Mouse (Mus musculus): ENCODE measurements around the gene Zfp341. TPM values are rescaled to one million over a fixed set of nuclear protein-coding genes. Genes with fewer than 3 reads are reported as not detected.

Zfp341 gene
- polyA plus RNA-seq, 1 experiment from 2014 or later: 2.6 TPM

- H3K4me3 ChIP-seq (replicated peaks; ENCODE audit: low read depth, low read length): no peak overlapping the region
- DNase-seq (no peak), ATAC-seq (ENCODE audit: low FRiP score, low TSS enrichment) (no peak)
- H3K9ac ChIP-seq (replicated peaks; ENCODE audit: low read length): no peak overlapping the region
- peaks cover 72% of the 10 kb centered on the region for H3K36me3 ChIP-seq (ENCODE audit: control insufficient read depth, insufficient read depth, low read length)
- WGBS: 94% methylated on average over 9 of the region's 9 CpGs
- no peak overlapping the region for H3K4me2 ChIP-seq (ENCODE audit: low read length)
- no peaks in the 10 kb centered on the region for H3K4me1 ChIP-seq (ENCODE audit: control insufficient read depth, insufficient read depth, low read length)
- no peak overlapping the region for H3K27ac ChIP-seq (replicated peaks; ENCODE audit: low read depth, low read length)
- H3K9me3 ChIP-seq (ENCODE audit: control insufficient read depth, low read length): peaks cover 5% of the 10 kb centered on the region; the same call in 1 of the 2 replicates
- no peaks in the 10 kb centered on the region for H3K27me3 ChIP-seq (ENCODE audit: control insufficient read depth, insufficient read depth, low read length)
These were observed 21.0 kb downstream of the Zfp341 start for GRCm38 (mm10) chr2:154633876-154634644.

GRCm38 (mm10) chr2:154635826-154636225 lies 22.7 kb downstream of the Zfp341 start:
- Histone ChIP-seq H3K9ac (replicated peaks; ENCODE audit: low read length) (no peak overlapping the region), H3K4me3 (replicated peaks; ENCODE audit: low read depth, low read length) (no peak overlapping the region), H3K9me3 (ENCODE audit: control insufficient read depth, low read length) (peaks cover 5% of the 10 kb centered on the region; the same call in 1 of the 2 replicates), H3K27ac (replicated peaks; ENCODE audit: low read depth, low read length) (no peak overlapping the region), H3K36me3 (ENCODE audit: control insufficient read depth, insufficient read depth, low read length) (peaks cover 73% of the 10 kb centered on the region), H3K4me2 (ENCODE audit: low read length) (no peak overlapping the region), H3K4me1 (ENCODE audit: control insufficient read depth, insufficient read depth, low read length) (no peaks in the 10 kb centered on the region), H3K27me3 (ENCODE audit: control insufficient read depth, insufficient read depth, low read length) (no peaks in the 10 kb centered on the region)
- WGBS: 96% methylated on average over 2 of the region's 2 CpGs
- no peak for ATAC-seq (ENCODE audit: low FRiP score, low TSS enrichment)
- no peak for DNase-seq

DNA sequence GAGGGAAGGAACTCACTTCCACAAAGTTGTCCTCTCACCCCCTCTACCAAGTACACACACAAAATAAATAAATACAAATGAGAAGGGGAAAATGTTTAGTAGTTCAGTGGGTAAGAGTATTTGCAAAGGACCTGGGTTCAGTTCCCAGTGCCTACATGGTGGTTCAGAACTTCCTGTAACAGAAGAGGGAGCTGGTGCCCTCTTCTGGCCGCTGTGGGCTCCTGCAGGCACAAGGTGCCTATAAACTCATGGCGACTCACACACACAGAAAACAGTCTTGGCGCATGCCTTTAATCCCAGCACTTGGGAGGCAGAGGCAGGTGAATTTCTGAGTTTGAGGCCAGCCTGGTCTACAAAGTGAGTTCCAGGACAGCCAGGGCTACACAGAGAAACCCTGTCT lies 25.4 kb downstream of the Zfp341 start:
- 92% methylated on average over 3 of the region's 3 CpGs for WGBS
- Histone ChIP-seq H3K36me3 (ENCODE audit: control insufficient read depth, insufficient read depth, low read length) (peaks cover 74% of the 10 kb centered on the region), H3K9ac (replicated peaks; ENCODE audit: low read length) (no peak overlapping the region), H3K27ac (replicated peaks; ENCODE audit: low read depth, low read length) (no peak overlapping the region), H3K27me3 (ENCODE audit: control insufficient read depth, insufficient read depth, low read length) (no peaks in the 10 kb centered on the region), H3K4me2 (ENCODE audit: low read length) (no peak overlapping the region), H3K9me3 (ENCODE audit: control insufficient read depth, low read length) (peaks cover 5% of the 10 kb centered on the region; the same call in 1 of the 2 replicates), H3K4me3 (replicated peaks; ENCODE audit: low read depth, low read length) (no peak overlapping the region), H3K4me1 (ENCODE audit: control insufficient read depth, insufficient read depth, low read length) (no peaks in the 10 kb centered on the region)
- DNase-seq (no peak), ATAC-seq (ENCODE audit: low FRiP score, low TSS enrichment) (no peak)

DNA sequence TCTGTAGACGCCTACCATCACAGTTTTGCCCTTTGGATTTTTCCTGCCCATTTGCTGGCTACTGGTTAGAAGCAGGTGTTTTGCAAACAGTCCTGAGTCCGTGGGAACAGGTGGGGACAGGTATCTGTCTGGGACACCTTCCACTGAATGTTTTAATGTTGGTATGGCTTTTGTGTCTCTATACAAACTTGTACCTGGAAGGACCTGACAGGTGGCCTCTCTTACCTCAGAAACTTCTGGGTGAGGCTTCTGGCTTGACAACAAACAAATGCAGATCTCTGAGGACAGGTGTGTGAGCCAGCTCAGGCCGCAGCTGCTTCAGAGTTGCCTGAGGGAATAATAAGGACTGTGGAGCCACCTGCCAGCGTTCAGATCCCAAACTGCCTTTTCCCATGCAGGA lies 26.0 kb downstream of the Zfp341 start:
- Histone ChIP-seq H3K4me2 (ENCODE audit: low read length) (no peak overlapping the region), H3K27me3 (ENCODE audit: control insufficient read depth, insufficient read depth, low read length) (no peaks in the 10 kb centered on the region), H3K9ac (replicated peaks; ENCODE audit: low read length) (no peak overlapping the region), H3K4me1 (ENCODE audit: control insufficient read depth, insufficient read depth, low read length) (no peaks in the 10 kb centered on the region), H3K36me3 (ENCODE audit: control insufficient read depth, insufficient read depth, low read length) (peaks cover 76% of the 10 kb centered on the region), H3K27ac (replicated peaks; ENCODE audit: low read depth, low read length) (no peak overlapping the region), H3K4me3 (replicated peaks; ENCODE audit: low read depth, low read length) (no peak overlapping the region), H3K9me3 (ENCODE audit: control insufficient read depth, low read length) (peaks cover 5% of the 10 kb centered on the region; the same call in 1 of the 2 replicates)
- DNase-seq: no peak
- no peak for ATAC-seq (ENCODE audit: low FRiP score, low TSS enrichment)
- WGBS: 97% methylated on average over 4 of the region's 4 CpGs

DNA sequence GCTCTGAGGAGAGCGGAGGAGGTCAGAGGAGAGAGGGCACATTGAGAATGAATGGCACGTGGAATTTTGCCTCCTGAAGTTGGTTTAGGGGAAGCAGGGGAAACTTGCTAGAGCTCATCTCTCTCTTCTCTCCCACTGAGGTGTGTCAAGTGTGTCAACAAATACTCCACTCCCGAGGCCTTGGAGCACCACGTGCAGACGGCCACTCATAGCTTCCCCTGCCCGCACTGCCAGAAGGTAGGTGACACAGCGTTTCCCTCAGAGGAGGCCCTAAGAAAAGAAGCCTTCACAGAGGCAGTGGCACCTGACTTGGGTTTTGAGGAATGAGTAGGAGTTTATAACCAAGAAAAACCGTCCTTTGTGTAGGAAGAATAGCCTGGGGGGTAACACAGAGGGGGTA lies 28.1 kb downstream of the Zfp341 start:
- no peak for DNase-seq
- 90% methylated on average over 8 of the region's 8 CpGs for WGBS
- Histone ChIP-seq H3K4me3 (replicated peaks; ENCODE audit: low read depth, low read length) (no peak overlapping the region), H3K4me2 (ENCODE audit: low read length) (no peak overlapping the region), H3K27ac (replicated peaks; ENCODE audit: low read depth, low read length) (no peak overlapping the region), H3K9ac (replicated peaks; ENCODE audit: low read length) (no peak overlapping the region), H3K4me1 (ENCODE audit: control insufficient read depth, insufficient read depth, low read length) (no peaks in the 10 kb centered on the region), H3K27me3 (ENCODE audit: control insufficient read depth, insufficient read depth, low read length) (no peaks in the 10 kb centered on the region), H3K9me3 (ENCODE audit: control insufficient read depth, low read length) (peaks cover 5% of the 10 kb centered on the region; the same call in 1 of the 2 replicates), H3K36me3 (ENCODE audit: control insufficient read depth, insufficient read depth, low read length) (peaks cover 80% of the 10 kb centered on the region)
- ATAC-seq (ENCODE audit: low FRiP score, low TSS enrichment): no peak

DNA sequence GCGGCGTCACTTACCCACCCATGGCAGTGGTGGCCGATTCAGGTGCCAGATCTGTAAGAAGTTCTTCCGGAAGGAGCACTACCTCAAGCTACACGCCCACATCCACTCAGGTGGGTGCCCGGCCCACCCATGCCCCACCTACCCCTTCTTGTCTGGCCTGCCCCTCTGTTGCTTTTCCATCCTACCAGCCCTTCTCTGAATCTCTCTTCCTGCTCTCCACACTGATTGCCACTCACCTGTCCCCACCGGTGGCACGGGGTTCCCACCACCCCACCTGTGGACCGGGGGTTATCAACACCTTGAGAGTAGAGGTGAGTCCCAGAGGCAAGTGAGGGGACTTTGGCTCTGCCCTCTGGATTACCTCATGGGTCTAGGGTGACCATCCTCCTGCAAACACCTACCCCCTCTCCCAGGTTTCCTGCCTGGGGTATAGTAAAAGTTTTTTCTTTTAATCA lies 28.9 kb downstream of the Zfp341 start:
- no peak for DNase-seq
- Histone ChIP-seq H3K27me3 (ENCODE audit: control insufficient read depth, insufficient read depth, low read length) (no peaks in the 10 kb centered on the region), H3K4me2 (ENCODE audit: low read length) (no peak overlapping the region), H3K4me3 (replicated peaks; ENCODE audit: low read depth, low read length) (no peak overlapping the region), H3K4me1 (ENCODE audit: control insufficient read depth, insufficient read depth, low read length) (no peaks in the 10 kb centered on the region), H3K9ac (replicated peaks; ENCODE audit: low read length) (no peak overlapping the region), H3K9me3 (ENCODE audit: control insufficient read depth, low read length) (peaks cover 5% of the 10 kb centered on the region; the same call in 1 of the 2 replicates), H3K27ac (replicated peaks; ENCODE audit: low read depth, low read length) (no peak overlapping the region), H3K36me3 (ENCODE audit: control insufficient read depth, insufficient read depth, low read length) (peaks cover 76% of the 10 kb centered on the region)
- ATAC-seq (ENCODE audit: low FRiP score, low TSS enrichment): no peak
- WGBS: 98% methylated on average over 9 of the region's 9 CpGs

DNA sequence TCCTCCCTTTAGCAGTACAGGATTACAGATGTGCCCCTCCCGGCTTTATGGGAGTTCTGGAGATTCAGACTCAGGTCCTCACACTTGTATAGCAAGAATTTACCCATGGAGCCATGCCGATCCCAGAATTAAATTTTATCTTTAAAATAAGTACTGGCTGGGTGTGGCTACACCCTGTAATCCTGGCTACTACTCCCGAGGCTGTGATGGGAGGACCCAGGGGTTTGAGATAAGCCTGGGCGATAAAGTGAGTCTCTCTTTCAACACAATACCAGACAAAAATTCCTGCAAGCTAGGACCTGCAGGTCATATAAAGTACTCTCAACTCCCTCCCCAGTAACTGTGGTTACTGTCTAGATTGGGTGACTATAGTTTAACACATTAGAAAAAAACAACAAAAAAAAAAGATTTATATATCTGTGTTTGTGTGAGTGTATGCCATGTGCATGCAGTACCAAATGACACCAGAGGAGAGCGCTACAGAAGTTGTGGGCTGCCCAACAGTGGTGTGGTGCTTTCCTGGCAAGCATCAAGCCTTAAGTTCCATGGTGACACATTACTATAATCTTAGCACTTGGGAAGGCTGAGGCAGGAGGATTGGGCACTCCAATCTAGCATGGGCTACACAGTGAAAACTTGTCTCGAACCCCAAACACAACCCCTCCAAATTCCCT lies 29.8 kb downstream of the Zfp341 start:
- Histone ChIP-seq H3K4me2 (ENCODE audit: low read length) (no peak overlapping the region), H3K9ac (replicated peaks; ENCODE audit: low read length) (no peak overlapping the region), H3K27me3 (ENCODE audit: control insufficient read depth, insufficient read depth, low read length) (no peaks in the 10 kb centered on the region), H3K4me3 (replicated peaks; ENCODE audit: low read depth, low read length) (no peak overlapping the region), H3K27ac (replicated peaks; ENCODE audit: low read depth, low read length) (no peak overlapping the region), H3K4me1 (ENCODE audit: control insufficient read depth, insufficient read depth, low read length) (no peaks in the 10 kb centered on the region), H3K9me3 (ENCODE audit: control insufficient read depth, low read length) (peaks cover 5% of the 10 kb centered on the region; the same call in 1 of the 2 replicates), H3K36me3 (ENCODE audit: control insufficient read depth, insufficient read depth, low read length) (peaks cover 68% of the 10 kb centered on the region)
- ATAC-seq (ENCODE audit: low FRiP score, low TSS enrichment) (no peak), DNase-seq (no peak)
- 91% methylated on average over 6 of the region's 6 CpGs for WGBS

DNA sequence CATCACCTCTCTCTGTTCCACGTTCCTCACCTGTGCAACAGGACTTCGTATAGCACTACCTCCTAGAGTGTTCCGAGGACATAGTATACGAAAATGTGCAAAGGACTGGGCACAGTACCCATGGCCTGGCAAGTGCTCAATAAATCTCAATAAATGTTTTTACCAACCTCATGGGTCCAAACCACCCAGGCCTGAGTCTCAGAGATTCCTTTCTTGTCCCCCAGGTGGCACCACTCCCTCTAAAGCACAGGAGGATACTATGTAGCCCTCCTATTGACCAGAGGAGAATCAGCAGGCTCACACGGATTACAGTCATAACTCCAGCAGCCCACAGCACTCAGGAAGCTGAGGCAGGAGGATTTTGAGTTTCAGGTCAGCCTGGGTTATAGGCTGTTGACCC lies 33.5 kb downstream of the Zfp341 start:
- H3K4me3 ChIP-seq (replicated peaks; ENCODE audit: low read depth, low read length): no peak overlapping the region
- ATAC-seq (ENCODE audit: low FRiP score, low TSS enrichment) (no peak), DNase-seq (peak; percentile 46)
- H3K4me2 ChIP-seq (ENCODE audit: low read length): no peak overlapping the region
- H3K4me1 ChIP-seq (ENCODE audit: control insufficient read depth, insufficient read depth, low read length): no peaks in the 10 kb centered on the region
- peaks cover 39% of the 10 kb centered on the region for H3K36me3 ChIP-seq (ENCODE audit: control insufficient read depth, insufficient read depth, low read length)
- 79% methylated on average over 5 of the region's 5 CpGs for WGBS
- H3K27ac ChIP-seq (replicated peaks; ENCODE audit: low read depth, low read length): no peak overlapping the region
- H3K27me3 ChIP-seq (ENCODE audit: control insufficient read depth, insufficient read depth, low read length): no peaks in the 10 kb centered on the region
- H3K9me3 ChIP-seq (ENCODE audit: control insufficient read depth, low read length): no peaks in the 10 kb centered on the region
- no peak overlapping the region for H3K9ac ChIP-seq (replicated peaks; ENCODE audit: low read length)
